Mouse (Mus musculus) ES-E14 (cell line): ENCODE measurements at regions not wholly inside any gene's neighbourhood (a gene's known extent, or its start where the extent isn't known, plus 50 kb on each side); places are given as distances from the start of the nearest gene placed in this dataset.
"Not testable (repeated sequence)": the region's sequence is repeated elsewhere in the genome, so short reads cannot be mapped to it uniquely, and the experiment has no call there.

Experiments
- DNase-seq: peaks from one replicate; pipeline ENCODE4 v3.0.0-alpha.2; 2013; ENCODE audit warnings: low read depth, low spot score
- H3K27ac ChIP-seq: 2 replicates; pipeline ENCODE4 v1.5.1; 2012; ENCODE audit warnings: low read depth, mild to moderate bottlenecking, low read length, moderate library complexity, mixed read lengths; ENCODE audit not compliant: poor library complexity, insufficient read depth, severe bottlenecking
- H3K36me3 ChIP-seq: 2 replicates; pipeline ENCODE4 v1.6.1; 2012; ENCODE audit warnings: mild to moderate bottlenecking, low read length, moderate library complexity, mixed read lengths; ENCODE audit not compliant: control insufficient read depth, poor library complexity, insufficient read depth, severe bottlenecking
- H3K4me1 ChIP-seq, 2 experiments: fragments of 150-350 bp in 1 of 2; sonication (generic) in 1 of 2; 2 replicates each; pipeline ENCODE4 v1.6.1; 2012; ENCODE audit warnings: low read length in 2 of 2, mild to moderate bottlenecking in 1 of 2, mixed read lengths in 1 of 2; ENCODE audit not compliant: control insufficient read depth in 2 of 2, insufficient read depth in 2 of 2, poor library complexity in 1 of 2
- H3K4me3 ChIP-seq, 2 experiments: fragments of 150-350 bp in 1 of 2; sonication (generic) in 1 of 2; 2 replicates each; pipeline ENCODE4 v1.5.1; 2012; ENCODE audit warnings: low read length in 2 of 2, low read depth in 1 of 2, mild to moderate bottlenecking in 1 of 2, mixed read lengths in 1 of 2; ENCODE audit not compliant: insufficient read depth in 1 of 2, poor library complexity in 1 of 2, severe bottlenecking in 1 of 2
- H3K9ac ChIP-seq: 2 replicates; pipeline ENCODE4 v1.6.1; 2012; ENCODE audit warnings: low read depth, mild to moderate bottlenecking, low read length, mixed read lengths; ENCODE audit not compliant: poor library complexity, insufficient read depth, severe bottlenecking
- H3K9me3 ChIP-seq: fragments of 150-350 bp; sonication (generic); 2 replicates; pipeline ENCODE4 v1.6.1; 2012; ENCODE audit warnings: low read depth, mild to moderate bottlenecking, low read length; ENCODE audit not compliant: control insufficient read depth, insufficient read depth
- CHD2 ChIP-seq: IDR thresholded peaks from 2 replicates; pipeline ENCODE4 v1.6.1; 2014; ENCODE audit warnings: mild to moderate bottlenecking, low read depth, low read length, inconsistent platforms
- HCFC1 ChIP-seq: IDR thresholded peaks from 2 replicates; pipeline ENCODE4 v1.6.1; 2012; ENCODE audit warnings: low read length, inconsistent platforms, borderline replicate concordance; ENCODE audit not compliant: insufficient read depth
- MAFK ChIP-seq: IDR thresholded peaks from 2 replicates; pipeline ENCODE4 v1.6.1; 2014; ENCODE audit warnings: mild to moderate bottlenecking, low read depth, low read length, inconsistent platforms; ENCODE audit not compliant: insufficient read depth
- ZC3H11A ChIP-seq: IDR thresholded peaks from 2 replicates; pipeline ENCODE4 v1.6.1; 2012; ENCODE audit warnings: low read depth, mild to moderate bottlenecking, inconsistent platforms, low read length, borderline replicate concordance
- ZNF384 ChIP-seq: IDR thresholded peaks from 2 replicates; pipeline ENCODE4 v1.6.1; 2012; ENCODE audit warnings: low read depth, low read length, inconsistent platforms
- in situ Hi-C, 2 experiments: fragments of 600-800 bp; cut with MboI; formaldehyde crosslinking; loops; one replicate each; pipeline ENCODE4 v1.15.1; 2025; ENCODE audit warnings: low sequenced_read_pairs in 2 of 2, inconsistent platforms in 1 of 2; ENCODE audit not compliant: unreplicated experiment in 2 of 2

GRCm38 (mm10) chr6:22673919-22674585, 201.2 kb upstream of the Ptprz1 start:
- no peaks in the 10 kb centered on the region for H3K9me3 ChIP-seq
- in situ Hi-C loops = no loop called here
- no peak for TF ChIP-seq MAFK
- TF ChIP-seq ZC3H11A = no peak
- no peak for TF ChIP-seq CHD2
- TF ChIP-seq ZNF384 = no peak
- no peak for TF ChIP-seq HCFC1
- no peaks in the 10 kb centered on the region for H3K36me3 ChIP-seq
- no peak overlapping the region for H3K27ac ChIP-seq
- no peaks in the 10 kb centered on the region for H3K4me1 ChIP-seq
- H3K9ac ChIP-seq = no peak overlapping the region
- no peak overlapping the region for H3K4me3 ChIP-seq
- DNase-seq = no peak

DNA sequence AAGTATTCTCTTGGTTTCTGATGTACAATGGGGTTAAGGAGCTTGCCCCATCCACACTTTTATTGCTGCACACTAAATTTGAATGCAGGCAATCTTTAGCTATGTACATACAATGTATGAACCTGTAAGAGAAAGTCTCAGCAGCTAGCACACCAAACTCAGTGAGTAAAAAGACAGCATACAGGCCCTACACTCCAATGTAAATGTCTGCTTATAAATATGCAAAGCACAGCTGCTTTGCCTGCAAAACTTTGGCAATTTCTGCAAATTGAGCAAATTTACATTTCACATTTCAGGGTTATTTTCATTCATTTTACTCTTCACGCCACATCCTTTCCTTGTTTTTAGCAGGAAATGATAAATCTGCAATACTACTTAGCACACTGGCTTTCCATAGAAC, 203.8 kb upstream of the Ptprz1 start:
- H3K27ac ChIP-seq = no peak overlapping the region
- no peaks in the 10 kb centered on the region for H3K9me3 ChIP-seq
- H3K36me3 ChIP-seq = no peaks in the 10 kb centered on the region
- TF ChIP-seq MAFK (no peak), ZNF384 (no peak), HCFC1 (no peak), CHD2 (no peak), ZC3H11A (no peak)
- no peak for DNase-seq
- H3K4me1 ChIP-seq = no peaks in the 10 kb centered on the region
- H3K9ac ChIP-seq = no peak overlapping the region
- in situ Hi-C loops = no loop called here
- no peak overlapping the region for H3K4me3 ChIP-seq

- in situ Hi-C loops = no loop called here
- DNase-seq = no peak
- Histone ChIP-seq H3K27ac (no peak overlapping the region), H3K36me3 (no peaks in the 10 kb centered on the region), H3K9me3 (no peaks in the 10 kb centered on the region), H3K4me3 (no peak overlapping the region), H3K4me1 (no peaks in the 10 kb centered on the region), H3K9ac (no peak overlapping the region)
- TF ChIP-seq ZC3H11A = no peak
- no peak for TF ChIP-seq HCFC1
- no peak for TF ChIP-seq CHD2
- no peak for TF ChIP-seq ZNF384
- TF ChIP-seq MAFK = no peak
Observed at GRCm38 (mm10) chr6:22668190-22668975, 206.9 kb upstream of the Ptprz1 start.

GRCm38 (mm10) chr6:22657401-22657800, 217.9 kb upstream of the Ptprz1 start:
- H3K27ac ChIP-seq, in situ Hi-C loops, H3K4me1 ChIP-seq: not testable (repeated sequence)

More at GRCm38 (mm10) chr6:22657401-22657800, 217.9 kb upstream of the Ptprz1 start:
- H3K9ac ChIP-seq, H3K36me3 ChIP-seq, H3K9me3 ChIP-seq, H3K4me3 ChIP-seq: not testable (repeated sequence)
- peak; percentile 12 for DNase-seq
